In the genomic region with DNA sequence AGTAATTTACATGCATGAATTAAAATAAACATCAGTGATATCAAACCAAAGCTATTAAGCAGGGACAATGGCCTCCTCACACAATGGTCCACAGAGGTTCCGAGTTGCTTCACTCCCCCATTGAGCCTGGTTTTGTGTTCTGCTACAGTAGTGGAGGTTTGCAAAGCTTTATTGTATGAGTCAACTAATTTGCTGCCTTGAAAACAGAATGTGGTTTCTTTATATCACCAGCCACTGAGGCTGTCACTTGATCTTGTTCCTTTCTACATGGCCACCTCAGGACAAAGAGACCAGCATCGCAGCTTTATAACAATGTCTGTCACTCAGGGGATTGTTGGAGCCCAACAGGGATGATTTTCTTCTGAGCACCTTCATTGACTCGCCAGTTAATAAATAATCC, we compare ENCODE assay signal across 28 mouse cellular contexts.
DNase-seq lines count a peak whose midpoint lies in the region; ATAC-seq and TF ChIP-seq lines count a peak whose summit lies in the region.
"Had no signal": no experiment of that assay in that cellular context is flagged by ENCODE, and none has a peak within 500 bp of the region (broad histone marks: within the 10 kb centered on the region; RNA-seq: fewer than 3 reads in every experiment).

No protein-coding gene starts in this region.

- no peak overlapping the region for H3K4me3 ChIP-seq in forebrain, embryonic 12.5 days (replicated peaks)
- H3K4me3 ChIP-seq in forebrain, postnatal 0 days (ENCODE audit: low read depth, low read length): no peak overlapping the region
- no peak overlapping the region for H3K4me3 ChIP-seq in kidney, postnatal 0 days (replicated peaks; ENCODE audit: low read depth, low read length)
- no peak overlapping the region for H3K4me3 ChIP-seq in embryonic facial prominence, embryonic 14.5 days (ENCODE audit: low read depth, low read length)
- H3K4me3 ChIP-seq: embryonic facial prominence, embryonic 12.5 days; hindbrain, embryonic 10.5 days; limb, embryonic 10.5 days; limb, embryonic 15.5 days; liver, embryonic 13.5 days; megakaryocyte, embryonic 14.5 days; midbrain, embryonic 13.5 days had no signal

- no peak overlapping the region for H3K4me2 ChIP-seq in forebrain, embryonic 12.5 days
- H3K4me2 ChIP-seq in forebrain, postnatal 0 days (ENCODE audit: low read depth): no peak overlapping the region
- no peak overlapping the region for H3K4me2 ChIP-seq in kidney, postnatal 0 days (ENCODE audit: low read length)
- no peak overlapping the region for H3K4me2 ChIP-seq in embryonic facial prominence, embryonic 14.5 days (ENCODE audit: low read depth, low read length)
- H3K4me2 ChIP-seq: embryonic facial prominence, embryonic 12.5 days; limb, embryonic 15.5 days; liver, embryonic 13.5 days; midbrain, embryonic 13.5 days had no signal

- WGBS in forebrain, embryonic 12.5 days: 6% methylated on average over 3 of the region's 3 CpGs
- WGBS in forebrain, postnatal 0 days: 8% methylated on average over 3 of the region's 3 CpGs
- WGBS in kidney, postnatal 0 days: 48% methylated on average over 3 of the region's 3 CpGs
- WGBS in embryonic facial prominence, embryonic 14.5 days: 59% methylated on average over 3 of the region's 3 CpGs

- H3K36me3 ChIP-seq in forebrain, embryonic 12.5 days (replicated peaks): no peaks in the 10 kb centered on the region
- no peaks in the 10 kb centered on the region for H3K36me3 ChIP-seq in forebrain, postnatal 0 days (ENCODE audit: insufficient read depth)
- H3K36me3 ChIP-seq in kidney, postnatal 0 days (ENCODE audit: insufficient read depth, low read length): no peaks in the 10 kb centered on the region
- H3K36me3 ChIP-seq in embryonic facial prominence, embryonic 14.5 days (ENCODE audit: control insufficient read depth, insufficient read depth, low read length): no peaks in the 10 kb centered on the region
- H3K36me3 ChIP-seq: embryonic facial prominence, embryonic 12.5 days; hindbrain, embryonic 10.5 days; limb, embryonic 10.5 days; limb, embryonic 15.5 days; liver, embryonic 13.5 days; midbrain, embryonic 13.5 days had no signal

- H3K27ac ChIP-seq in forebrain, embryonic 12.5 days: no peak overlapping the region
- no peak overlapping the region for H3K27ac ChIP-seq in forebrain, postnatal 0 days (ENCODE audit: low read depth, low read length)
- no peak overlapping the region for H3K27ac ChIP-seq in kidney, postnatal 0 days
- no peak overlapping the region for H3K27ac ChIP-seq in embryonic facial prominence, embryonic 14.5 days (replicated peaks; ENCODE audit: low read depth, low read length)
- H3K27ac ChIP-seq: embryonic facial prominence, embryonic 12.5 days; hindbrain, embryonic 10.5 days; limb, embryonic 10.5 days; limb, embryonic 15.5 days; liver, embryonic 13.5 days; midbrain, embryonic 13.5 days had no signal

- ATAC-seq in forebrain, embryonic 12.5 days (ENCODE audit: low FRiP score): peak; percentile 36; the same call in 1 of the 2 replicates
- ATAC-seq in forebrain, postnatal 0 days: no peak
- no peak for ATAC-seq in kidney, postnatal 0 days (replicated peaks; ENCODE audit: low FRiP score, low read depth)
- peak; percentile 77; the same call in 1 of the 2 replicates for ATAC-seq in embryonic facial prominence, embryonic 14.5 days (ENCODE audit: low read depth)
- ATAC-seq in activated CD4-positive, CD25-positive, alpha-beta regulatory T cell, adult 4 months: no peak
- ATAC-seq: CD4-positive, CD25-positive, alpha-beta regulatory T cell, adult 4 months; intestine, postnatal 0 days; lung, postnatal 0 days; midbrain, embryonic 13.5 days had no signal

- no peak for TF ChIP-seq CTCF in forebrain, postnatal 0 days (IDR thresholded peaks at IDR 0.05; ENCODE audit: low read depth)
- TF ChIP-seq CTCF in kidney, postnatal 0 days (IDR thresholded peaks at IDR 0.05; ENCODE audit: low read depth): no peak

- no peaks in the 10 kb centered on the region for H3K27me3 ChIP-seq in forebrain, embryonic 12.5 days
- no peaks in the 10 kb centered on the region for H3K27me3 ChIP-seq in forebrain, postnatal 0 days (ENCODE audit: insufficient read depth, low read length)
- H3K27me3 ChIP-seq in kidney, postnatal 0 days (ENCODE audit: insufficient read depth, low read length): no peaks in the 10 kb centered on the region
- no peaks in the 10 kb centered on the region for H3K27me3 ChIP-seq in embryonic facial prominence, embryonic 14.5 days (replicated peaks; ENCODE audit: control insufficient read depth, insufficient read depth, low read length)
- H3K27me3 ChIP-seq: embryonic facial prominence, embryonic 12.5 days; limb, embryonic 15.5 days; liver, embryonic 13.5 days; megakaryocyte, embryonic 14.5 days; midbrain, embryonic 13.5 days had no signal

- peaks cover 8% of the 10 kb centered on the region for H3K4me1 ChIP-seq in forebrain, embryonic 12.5 days
- no peaks in the 10 kb centered on the region for H3K4me1 ChIP-seq in forebrain, postnatal 0 days (ENCODE audit: insufficient read depth)
- H3K4me1 ChIP-seq in kidney, postnatal 0 days (replicated peaks; ENCODE audit: insufficient read depth, low read length): no peaks in the 10 kb centered on the region
- H3K4me1 ChIP-seq in embryonic facial prominence, embryonic 14.5 days (ENCODE audit: control insufficient read depth, insufficient read depth, low read length): no peaks in the 10 kb centered on the region
- H3K4me1 ChIP-seq: embryonic facial prominence, embryonic 12.5 days; limb, embryonic 10.5 days; limb, embryonic 15.5 days; liver, embryonic 13.5 days; megakaryocyte, embryonic 14.5 days had no signal

- no peak overlapping the region for H3K9ac ChIP-seq in forebrain, embryonic 12.5 days
- no peak overlapping the region for H3K9ac ChIP-seq in forebrain, postnatal 0 days
- H3K9ac ChIP-seq in kidney, postnatal 0 days (ENCODE audit: low read depth, low read length): no peak overlapping the region
- no peak overlapping the region for H3K9ac ChIP-seq in embryonic facial prominence, embryonic 14.5 days (ENCODE audit: low read depth, low read length)
- H3K9ac ChIP-seq: embryonic facial prominence, embryonic 12.5 days; limb, embryonic 15.5 days; liver, embryonic 13.5 days; midbrain, embryonic 13.5 days had no signal

- DNase-seq in forebrain, postnatal 0 days: no peak
- DNase-seq in kidney, postnatal 0 days (ENCODE audit: low spot score): peak; percentile 8
- DNase-seq in kidney, adult 9 months: no peak
- peak; percentile 53 for DNase-seq in embryonic facial prominence, embryonic 14.5 days (ENCODE audit: low spot score)
- no peak for DNase-seq in cerebellum, adult 9-11 months
- DNase-seq: adrenal gland, adult 8-10 months; cerebellum, adult 11 months; cerebellum, postnatal 25 days; gastrocnemius, postnatal 14 days; heart, postnatal 14 days; kidney, postnatal 10 days; layer of hippocampus, adult 9-11 months; liver, embryonic 13.5 days; lung, adult 18-20 months; lung, postnatal 4 days; right cerebral cortex, postnatal 25 days; thymus, postnatal 14 days had no signal

- no peaks in the 10 kb centered on the region for H3K9me3 ChIP-seq in forebrain, embryonic 12.5 days
- no peaks in the 10 kb centered on the region for H3K9me3 ChIP-seq in forebrain, postnatal 0 days (ENCODE audit: low read length)
- H3K9me3 ChIP-seq in kidney, postnatal 0 days (replicated peaks; ENCODE audit: low read length): no peaks in the 10 kb centered on the region
- H3K9me3 ChIP-seq in embryonic facial prominence, embryonic 14.5 days (ENCODE audit: control insufficient read depth, low read length): no peaks in the 10 kb centered on the region
- H3K9me3 ChIP-seq: embryonic facial prominence, embryonic 12.5 days; hindbrain, embryonic 10.5 days; limb, embryonic 10.5 days; limb, embryonic 15.5 days; liver, embryonic 13.5 days; megakaryocyte, embryonic 14.5 days; midbrain, embryonic 13.5 days had no signal

Comparison
In these comparisons a context has a peak if more than half of its experiments do, and no peak if none do; other contexts are left out.
1. ATAC-seq: peak in forebrain, embryonic 12.5 days (single experiment) and embryonic facial prominence, embryonic 14.5 days (single experiment); none in forebrain, postnatal 0 days (single experiment), kidney, postnatal 0 days (single experiment) and activated CD4-positive, CD25-positive, alpha-beta regulatory T cell, adult 4 months (single experiment).
2. DNase-seq: peak in kidney, postnatal 0 days (single experiment) and embryonic facial prominence, embryonic 14.5 days (single experiment); none in forebrain, postnatal 0 days (single experiment), kidney, adult 9 months (single experiment) and cerebellum, adult 9-11 months (single experiment).